Mouse (Mus musculus) embryo, embryonic 9.5 days (tissue): Measurements from ENCODE around the gene Gm21650.
"Not testable (repeated sequence)": the region's sequence is repeated elsewhere in the genome, so short reads cannot be mapped to it uniquely, and the experiment has no call there.

Source experiments
- DNase-seq: peaks from one replicate; pipeline ENCODE4 v3.0.0-alpha.2; 2017; ENCODE audit errors: extremely low spot score

Gm21650 gene

GRCm38 (mm10) chrY:77692508-77692907, at the start of gene Gm21650:
Gene Gm21650 (plus strand): TSS chrY:77692808.
- not testable (repeated sequence) for DNase-seq
